Mouse (Mus musculus): Measurements from ENCODE around the gene Kpna2.
"Not testable (repeated sequence)": the region's sequence is repeated elsewhere in the genome, so short reads cannot be mapped to it uniquely, and the experiment has no call there.

Gene Kpna2

DNA sequence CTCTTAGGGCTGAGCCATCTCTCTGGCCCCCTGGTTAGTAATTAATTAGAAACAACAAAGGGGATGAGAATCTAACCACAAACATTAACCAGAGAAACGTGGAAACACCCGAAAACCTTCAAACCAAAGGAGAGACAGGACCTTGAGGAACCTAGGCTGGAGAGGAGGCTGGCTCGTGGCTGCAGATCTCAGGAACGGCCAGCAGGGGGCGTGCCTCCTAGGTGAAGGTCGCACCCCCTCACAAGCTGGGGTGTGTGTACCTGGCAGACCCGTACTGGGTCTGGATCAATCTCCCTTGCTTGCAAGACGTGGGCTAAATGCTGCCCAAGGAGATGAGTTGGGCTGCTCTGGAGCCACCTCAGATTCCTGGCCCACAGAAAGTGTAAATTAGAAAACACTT, 19.3 kb upstream of the Kpna2 start:
- DNase-seq (ENCODE audit: low spot score in 2 of 2): no peak

DNA sequence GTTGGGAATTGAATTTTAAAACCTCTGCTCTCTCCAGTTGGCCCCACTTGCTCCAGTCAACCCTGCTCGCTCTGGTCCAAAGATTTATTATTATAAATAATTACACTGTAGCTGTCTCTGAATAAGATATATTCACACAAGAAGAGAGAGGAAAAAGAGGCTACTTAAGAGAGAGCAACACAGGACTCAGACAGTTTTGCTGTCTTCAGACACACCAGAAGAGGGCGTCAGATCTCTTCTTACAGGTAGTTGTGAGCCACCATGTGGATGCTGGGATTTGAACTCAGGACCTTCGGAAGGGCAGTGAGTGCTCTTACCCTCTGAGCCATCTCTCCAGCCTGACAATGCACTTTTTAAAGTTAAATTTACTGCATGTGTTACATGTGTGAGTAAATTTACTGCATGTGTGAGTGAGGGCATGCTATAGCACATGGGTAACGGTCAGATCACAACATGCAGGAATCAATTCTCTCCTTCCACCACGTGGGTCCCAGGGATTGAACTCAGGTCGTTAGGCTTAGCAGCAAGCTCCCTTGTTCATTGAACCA, 18.1 kb upstream of the Kpna2 start:
- no peak for DNase-seq (ENCODE audit: low spot score in 2 of 2)

DNA sequence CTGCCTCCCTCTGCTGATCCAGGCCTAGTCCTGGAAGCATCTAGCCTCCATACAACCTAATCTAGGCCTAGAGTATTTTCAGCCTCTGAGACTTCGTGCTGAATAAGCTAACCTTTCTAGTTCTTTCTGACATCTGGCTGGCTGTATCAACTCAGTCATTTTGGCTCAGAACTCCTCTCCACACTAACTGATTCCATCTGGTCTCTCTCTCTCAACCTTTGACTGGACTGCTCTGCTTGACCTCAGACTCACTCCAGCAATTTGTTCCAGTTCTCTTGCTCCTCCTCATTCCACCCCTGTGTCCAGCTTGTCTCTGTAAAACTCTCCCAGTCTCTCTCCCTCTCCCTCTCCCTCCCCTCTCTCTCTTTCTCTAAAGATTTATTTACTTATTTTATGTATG, 17.6 kb upstream of the Kpna2 start:
- no peak for DNase-seq (ENCODE audit: low spot score in 2 of 2)

DNA sequence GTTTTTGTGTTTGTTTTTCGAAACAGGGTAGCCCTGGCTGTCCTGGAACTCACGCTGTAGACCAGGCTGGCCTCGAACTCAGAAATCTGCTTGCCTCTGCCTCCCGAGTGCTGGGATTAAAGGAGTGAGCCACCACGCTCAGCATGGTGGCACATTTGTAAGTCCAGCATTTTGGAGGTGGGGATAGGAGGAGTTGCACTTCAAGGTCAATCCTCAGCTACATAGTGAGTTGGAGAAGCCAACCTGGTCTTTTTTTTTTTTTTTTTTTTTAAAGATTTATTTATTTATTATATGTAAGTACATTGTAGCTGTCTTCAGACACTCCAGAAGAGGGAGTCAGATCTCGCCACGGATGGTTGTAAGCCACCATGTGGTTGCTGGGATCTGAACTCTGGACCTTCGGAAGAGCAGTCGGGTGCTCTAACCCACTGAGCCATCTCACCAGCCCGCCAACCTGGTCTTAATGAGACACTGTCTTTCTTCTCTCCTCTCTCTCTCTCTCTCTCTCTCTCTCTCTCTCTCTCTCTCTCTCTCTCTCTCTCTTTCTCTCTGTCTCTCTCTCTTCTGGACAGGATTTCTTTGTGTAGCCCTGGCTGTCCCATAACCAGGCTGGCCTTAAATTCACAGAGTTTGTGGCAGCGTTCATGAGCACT, 16.3 kb upstream of the Kpna2 start:
- not testable (repeated sequence) for DNase-seq (ENCODE audit: low spot score in 2 of 2)

DNA sequence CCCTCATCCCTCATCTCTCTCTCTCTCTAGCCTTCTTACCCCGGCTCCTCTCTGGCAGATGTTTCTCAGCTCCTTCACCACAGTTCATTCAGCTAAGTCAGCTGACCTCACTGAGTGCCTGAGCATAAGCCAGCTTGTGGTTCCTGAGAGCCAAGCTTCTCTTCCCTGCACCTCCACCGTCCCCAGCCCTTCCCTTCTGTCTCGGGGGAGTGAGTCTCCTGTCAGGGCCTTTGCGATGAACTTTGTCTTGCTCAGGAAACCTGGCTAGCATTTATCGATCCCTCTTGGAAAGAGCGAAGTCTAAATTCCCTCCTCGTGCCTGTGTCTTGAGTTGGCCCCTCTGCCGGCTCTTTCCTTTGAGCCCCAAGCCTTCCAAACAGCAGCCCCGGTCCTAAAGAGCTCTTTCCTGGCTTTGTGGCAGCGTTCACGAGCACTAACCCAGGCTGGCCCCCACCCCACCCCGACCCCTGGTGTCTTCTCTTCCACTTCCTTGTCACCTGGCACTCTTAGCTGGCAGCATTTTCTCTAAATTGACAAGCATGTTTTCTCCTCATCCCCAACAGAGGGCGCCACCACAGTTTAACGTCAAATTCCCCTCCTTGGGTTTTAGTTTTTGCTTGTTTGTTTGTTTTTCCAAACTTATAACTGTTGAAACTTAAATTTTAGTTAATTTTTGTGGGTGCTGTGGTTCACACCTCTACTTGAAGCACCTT, 15.4 kb upstream of the Kpna2 start:
- DNase-seq (ENCODE audit: low spot score in 2 of 2): no peak

DNA sequence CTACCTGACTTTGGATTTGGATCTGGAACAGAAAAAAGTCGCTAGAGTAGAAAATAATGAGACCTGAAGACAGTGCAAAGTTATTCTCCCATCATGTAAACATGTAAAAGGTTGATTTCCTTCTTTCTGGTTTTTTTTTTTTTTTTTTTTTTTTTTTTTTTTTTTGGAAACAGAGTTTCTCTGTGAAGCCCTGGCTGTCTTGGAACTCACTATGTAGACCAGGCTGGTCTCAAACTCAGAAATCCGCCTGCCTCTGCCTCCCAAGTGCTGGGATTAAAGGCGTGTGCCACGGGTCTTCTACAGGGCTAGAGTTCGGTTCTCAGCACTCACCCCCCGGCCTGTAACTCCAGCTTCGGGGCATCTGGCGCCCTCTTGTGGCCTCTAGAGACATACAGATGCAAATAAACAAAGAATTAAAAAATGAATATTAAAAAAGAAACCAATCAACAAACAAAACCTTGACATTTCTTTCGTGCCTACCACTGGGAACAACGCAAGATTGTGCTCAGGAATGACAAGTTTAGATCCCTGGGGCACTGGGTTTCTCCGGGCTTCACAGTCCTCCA, 14.8 kb upstream of the Kpna2 start:
- no peak for DNase-seq (ENCODE audit: low spot score in 2 of 2)

DNA sequence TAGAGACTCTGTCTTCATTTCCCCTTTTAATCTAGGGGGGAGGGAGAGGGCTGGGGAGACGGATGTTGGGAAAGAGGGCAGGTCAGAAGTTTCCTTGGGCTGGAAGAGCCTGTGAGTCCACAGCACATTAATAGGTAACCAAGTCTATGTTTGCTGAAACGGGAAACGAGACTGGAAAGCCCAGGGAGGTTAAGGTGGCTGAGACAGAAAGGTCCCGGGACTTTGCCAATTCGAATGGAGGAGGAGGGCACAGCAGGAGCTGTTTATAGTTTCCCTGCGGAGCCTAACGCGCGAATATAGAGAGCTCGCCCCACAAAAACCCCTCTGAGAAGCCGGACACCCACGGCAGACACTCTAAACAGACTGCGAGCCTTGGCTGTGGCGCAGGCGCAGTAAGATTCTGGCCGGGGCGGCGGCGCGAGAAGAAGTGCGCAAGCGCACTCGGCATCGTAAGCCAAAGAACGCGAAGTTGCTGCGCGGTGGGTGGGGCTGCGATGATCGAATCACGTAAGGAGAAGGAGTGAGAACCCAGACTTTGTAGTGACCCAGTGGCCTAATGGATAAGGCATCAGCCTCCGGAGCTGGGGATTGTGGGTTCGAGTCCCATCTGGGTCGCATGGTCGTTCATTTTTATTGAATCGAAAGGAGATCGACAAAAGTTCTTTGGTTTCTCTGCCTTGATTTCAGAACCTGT, 13.1 kb upstream of the Kpna2 start:
- DNase-seq (ENCODE audit: low spot score in 2 of 2): peak; percentile 97 to 99

DNA sequence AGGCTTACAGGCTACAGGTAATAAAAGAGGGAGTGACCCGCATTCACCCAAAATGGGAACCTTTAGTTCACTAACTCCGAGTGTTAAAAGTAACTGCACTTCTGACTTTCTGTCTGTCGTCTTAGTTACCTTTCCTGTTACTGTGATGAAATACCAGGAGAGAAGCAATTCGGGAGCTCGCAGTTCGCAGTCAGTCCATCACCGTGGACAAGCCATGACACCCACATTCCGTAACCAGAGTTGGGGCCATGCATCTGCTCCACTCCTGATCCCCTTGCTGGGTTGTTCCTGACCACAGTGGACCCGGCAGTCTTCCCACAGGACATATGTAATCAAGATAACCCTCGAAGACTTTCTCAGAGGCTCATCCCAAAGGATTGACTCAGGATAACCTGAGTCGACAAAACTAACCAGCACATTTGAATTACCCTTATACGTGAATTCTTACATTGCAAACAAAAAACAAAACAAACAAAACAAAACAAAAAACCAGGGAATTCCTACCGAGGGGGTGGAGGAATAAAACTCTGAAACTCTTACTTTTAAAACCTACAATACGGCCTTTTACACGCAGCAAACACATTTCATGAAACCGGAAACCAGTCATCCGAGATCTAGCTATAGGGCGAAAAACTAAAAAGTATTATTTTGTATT, 12.5 kb upstream of the Kpna2 start:
- peak in 1 of 2 experiments; percentile 27 for DNase-seq (ENCODE audit: low spot score in 2 of 2)

DNA sequence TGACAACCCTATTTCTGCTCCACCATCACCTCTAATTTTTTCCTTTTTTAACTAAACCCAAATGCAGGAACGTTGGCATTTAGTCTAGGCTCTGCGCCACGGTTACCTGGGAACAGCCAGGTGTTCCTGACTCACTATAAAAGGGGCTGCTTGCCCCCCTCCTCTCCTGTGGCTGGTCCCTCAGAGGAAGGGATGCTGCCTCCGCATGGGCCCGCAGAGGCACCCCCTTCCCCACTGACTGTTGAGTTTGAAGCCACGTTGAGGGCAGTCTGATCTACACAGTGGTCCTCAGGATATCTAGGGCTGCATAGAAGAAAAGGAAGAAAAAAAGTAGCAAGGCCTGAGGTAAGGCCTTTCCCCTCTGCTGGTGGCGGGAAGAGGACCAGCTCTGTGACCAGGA, 11.8 kb upstream of the Kpna2 start:
- no peak for DNase-seq (ENCODE audit: low spot score in 2 of 2)

DNA sequence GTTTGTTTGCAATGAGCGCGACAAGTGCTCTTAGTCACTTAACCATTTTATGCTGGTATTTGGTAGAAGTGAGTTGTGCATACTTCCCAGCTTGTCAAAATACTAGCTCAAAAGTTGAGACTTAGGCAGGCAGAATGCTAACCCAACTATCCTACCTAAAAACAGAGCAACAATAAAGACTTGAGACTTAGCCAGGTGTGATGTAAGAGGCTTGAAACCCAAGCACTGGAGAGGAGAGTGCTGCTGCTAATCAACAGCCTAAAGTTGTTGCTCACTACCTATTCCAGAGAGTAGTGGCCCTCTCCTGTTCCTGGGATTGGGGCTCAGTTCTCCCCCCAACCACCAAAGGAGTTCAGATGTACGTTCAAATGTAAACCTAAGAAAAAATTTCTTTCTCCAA, 11.1 kb upstream of the Kpna2 start:
- no peak for DNase-seq (ENCODE audit: low spot score in 2 of 2)

DNA sequence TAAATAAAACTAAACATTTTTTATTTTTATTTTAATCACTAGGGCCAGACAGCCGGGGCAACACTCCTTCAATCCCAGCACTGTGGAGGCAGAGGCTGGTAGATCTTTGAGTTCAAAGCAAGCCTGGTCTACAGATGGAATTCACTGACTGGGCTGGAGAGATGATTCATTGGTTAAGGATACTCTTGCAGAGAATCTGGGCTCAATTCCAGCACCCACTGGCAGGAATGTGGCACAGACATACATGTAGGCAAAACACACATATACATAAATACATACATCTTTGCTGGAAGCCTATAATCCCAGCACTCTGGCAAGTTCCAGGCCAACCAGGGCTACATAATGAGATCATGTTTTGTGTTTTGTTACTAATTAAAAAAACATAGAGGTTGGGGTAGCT, 6.2 kb upstream of the Kpna2 start:
- no peak for DNase-seq (ENCODE audit: low spot score in 2 of 2)

DNA sequence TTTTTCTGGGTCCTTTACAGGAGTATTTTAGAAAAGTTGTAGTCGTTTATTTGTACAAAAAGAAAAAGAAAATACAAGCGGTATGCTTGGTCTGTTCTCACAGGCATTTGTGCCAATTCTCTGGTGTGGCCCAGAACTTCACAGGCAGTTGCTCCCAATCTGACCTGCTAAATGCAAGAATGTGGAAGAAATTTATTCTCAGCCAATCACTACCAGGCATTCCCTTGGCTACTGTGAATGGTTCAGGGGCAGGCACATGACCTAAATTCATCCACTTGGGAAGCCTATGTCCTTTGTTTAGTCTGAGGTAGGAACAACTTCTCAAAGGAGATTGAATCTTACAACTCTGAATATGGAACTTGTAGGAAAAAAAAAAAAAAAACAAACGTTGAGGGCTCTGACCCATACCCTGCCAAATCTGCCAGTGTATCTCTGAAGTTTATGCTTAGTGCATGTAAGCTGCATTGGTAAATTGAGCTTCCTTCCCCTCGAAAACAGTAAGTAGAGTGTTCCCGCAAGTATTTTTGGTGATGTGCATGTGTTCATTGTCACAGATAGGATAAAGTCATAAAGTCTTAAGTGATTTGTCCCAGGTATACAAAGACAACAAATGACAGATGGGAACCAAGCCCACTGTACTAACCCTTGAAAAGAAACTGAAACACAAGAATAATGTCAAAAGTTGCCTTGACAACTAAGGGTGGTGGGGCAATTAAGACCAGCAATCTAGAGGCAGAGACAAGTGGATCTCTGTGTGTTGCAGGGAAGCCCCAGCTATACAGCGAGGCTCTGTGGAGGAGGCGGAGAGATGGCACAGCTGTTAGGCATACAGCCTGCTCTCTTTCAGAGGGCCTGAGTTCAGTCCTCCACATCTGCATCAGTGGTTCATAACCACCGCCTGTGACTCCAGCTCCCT, 2.7 kb upstream of the Kpna2 start:
- no peak for DNase-seq (ENCODE audit: low spot score in 2 of 2)

DNA sequence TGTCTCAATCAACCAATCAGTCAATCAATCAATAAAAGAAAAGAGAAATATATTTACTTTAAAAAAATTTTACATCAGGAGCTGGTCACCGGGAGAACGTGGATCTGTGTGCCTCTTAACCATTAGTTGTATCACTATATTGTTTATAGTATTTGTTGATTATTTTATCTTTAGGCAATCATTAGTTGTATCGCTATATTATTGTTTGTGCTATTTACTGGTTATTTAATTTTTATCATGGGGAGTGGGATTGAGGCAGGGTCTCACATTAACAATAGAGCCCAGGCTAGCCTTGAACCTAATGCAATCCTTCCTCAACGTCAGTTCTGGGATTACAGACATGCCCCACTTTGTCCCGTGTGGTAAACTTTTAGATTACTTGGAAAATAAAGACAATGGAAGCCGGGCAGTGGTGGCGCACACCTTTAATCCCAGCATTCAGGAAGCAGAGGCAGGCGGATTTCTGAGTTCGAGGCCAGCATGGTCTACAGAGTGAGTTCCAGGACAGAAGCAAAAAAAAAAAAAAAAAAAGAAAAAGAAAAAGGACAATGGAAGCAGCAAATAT, 690 bp upstream of the Kpna2 start:
- DNase-seq (ENCODE audit: low spot score in 2 of 2): no peak

DNA sequence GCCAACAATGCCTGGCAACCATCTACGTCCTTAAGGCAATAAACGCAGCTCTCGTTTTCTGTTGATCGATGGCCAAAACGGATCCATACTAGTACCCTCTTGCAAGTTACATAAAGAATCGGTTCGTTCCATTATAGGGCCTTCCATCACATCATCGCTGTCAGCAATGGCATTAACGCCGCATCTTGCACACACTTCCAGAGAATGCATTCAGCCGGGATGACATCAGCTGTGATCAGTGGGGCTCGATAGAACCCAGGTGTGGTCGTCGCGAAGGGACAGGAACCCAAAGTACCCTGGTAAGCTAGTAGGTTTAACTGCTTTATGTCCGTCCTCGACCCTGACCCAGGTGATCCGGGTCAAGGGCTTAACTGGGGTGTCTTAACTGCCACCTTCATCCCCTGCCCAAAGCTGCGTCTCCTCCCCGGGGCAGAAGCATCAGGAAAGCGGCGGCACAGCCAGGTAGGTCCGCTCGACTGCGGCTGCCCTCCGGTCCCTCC, 640 bp downstream of the Kpna2 start:
- DNase-seq (ENCODE audit: low spot score in 2 of 2): peak in 1 of 2 experiments; percentile 29

DNA sequence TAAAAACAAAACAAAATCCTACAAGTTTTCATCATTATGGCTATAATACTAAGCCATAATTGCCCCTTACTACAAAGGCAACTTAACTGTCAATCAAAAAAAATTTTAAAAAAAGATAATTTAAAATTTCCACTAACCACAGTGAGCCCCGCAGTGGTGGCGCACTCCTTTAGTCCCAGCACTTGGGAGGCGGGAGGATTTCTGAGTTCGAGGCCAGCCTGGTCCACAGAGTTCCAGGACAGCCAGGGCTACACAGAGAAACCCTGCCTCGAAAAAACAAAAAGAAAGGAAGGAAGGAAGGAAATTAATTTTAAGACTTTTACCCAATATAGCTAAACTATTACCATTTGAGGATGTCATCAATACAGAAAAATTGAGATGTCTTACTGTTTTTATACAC, 1.4 kb downstream of the Kpna2 start:
- DNase-seq (ENCODE audit: low spot score in 2 of 2): no peak

DNA sequence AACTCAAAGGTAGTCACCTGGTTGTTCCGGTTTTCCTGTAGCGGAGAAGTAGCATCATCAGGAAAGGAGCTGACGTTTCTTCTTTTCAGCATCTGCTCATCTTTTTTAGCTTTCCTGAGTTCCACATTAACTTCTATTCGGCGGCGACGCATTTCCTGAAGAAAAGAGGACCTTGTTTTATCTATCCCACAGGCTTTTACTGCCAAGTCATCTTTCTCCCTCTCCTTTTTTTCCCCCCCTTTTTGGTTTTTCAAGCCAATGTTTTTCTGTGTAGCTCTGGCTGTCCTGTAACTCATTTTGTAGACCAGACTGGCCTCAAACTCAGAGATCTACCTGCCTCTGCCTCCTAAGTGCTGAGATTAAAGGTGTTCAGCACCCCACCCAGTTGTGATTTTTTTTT, 2.8 kb downstream of the Kpna2 start:
- not testable (repeated sequence) for DNase-seq (ENCODE audit: low spot score in 2 of 2)

DNA sequence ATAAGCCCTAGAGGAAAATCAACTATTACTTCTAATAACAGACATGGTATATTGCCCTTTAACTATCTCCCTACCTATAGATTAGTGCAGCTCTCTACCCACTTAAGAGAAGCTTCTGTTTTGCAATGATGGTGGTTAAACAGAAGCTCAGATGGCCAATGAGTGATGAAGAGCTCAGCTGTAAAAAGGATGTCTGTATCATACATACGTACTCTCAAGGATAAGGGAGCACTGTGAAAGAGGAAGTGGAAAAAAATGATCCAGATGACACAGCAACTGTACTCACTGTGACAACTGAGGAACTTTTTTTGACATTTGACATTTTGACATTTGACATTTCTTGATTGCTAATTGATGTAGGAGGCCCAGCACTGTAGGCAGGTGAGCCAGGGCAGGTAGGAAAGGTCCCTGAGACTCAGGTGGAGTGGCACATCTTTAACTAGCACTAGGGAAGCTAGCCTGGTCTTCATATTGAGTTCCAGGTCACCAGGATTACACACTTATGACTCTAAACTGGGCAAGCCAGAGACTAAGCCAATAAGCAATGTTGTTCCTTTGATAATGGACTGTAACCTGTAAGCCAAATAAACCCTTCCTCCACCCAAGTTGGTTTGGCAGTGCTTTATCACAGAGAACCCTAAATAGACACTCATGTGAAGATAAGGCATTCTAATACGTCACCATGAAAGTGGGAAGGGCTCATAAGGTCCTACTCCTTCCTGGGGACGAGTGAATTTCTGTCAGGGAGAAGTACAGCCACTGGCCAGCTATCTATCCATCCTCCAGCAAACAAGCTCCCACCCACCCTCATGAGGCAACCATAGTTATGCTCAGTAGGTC, 4.9 kb downstream of the Kpna2 start:
- peak; percentile 69 to 71 for DNase-seq (ENCODE audit: low spot score in 2 of 2)

DNA sequence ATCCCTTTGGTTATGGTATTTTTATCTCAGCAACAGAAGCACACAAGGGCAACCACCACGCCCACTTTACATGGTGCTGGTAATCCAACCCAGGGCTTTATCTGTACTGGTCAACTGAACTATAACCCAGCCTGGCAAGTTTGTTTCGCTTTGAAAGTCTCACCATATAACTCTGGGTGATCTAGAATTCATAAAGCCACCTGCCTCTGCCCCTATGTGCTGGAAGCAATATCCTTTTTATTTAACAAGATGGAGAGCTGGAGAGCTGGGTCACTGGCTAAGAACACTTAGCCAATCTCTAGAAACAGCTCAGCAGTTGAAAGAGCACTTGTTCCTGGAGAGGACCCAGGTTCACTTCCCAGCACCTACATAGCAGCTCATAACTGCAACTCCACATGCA, 12.0 kb downstream of the Kpna2 start:
- no peak for DNase-seq (ENCODE audit: low spot score in 2 of 2)

DNA sequence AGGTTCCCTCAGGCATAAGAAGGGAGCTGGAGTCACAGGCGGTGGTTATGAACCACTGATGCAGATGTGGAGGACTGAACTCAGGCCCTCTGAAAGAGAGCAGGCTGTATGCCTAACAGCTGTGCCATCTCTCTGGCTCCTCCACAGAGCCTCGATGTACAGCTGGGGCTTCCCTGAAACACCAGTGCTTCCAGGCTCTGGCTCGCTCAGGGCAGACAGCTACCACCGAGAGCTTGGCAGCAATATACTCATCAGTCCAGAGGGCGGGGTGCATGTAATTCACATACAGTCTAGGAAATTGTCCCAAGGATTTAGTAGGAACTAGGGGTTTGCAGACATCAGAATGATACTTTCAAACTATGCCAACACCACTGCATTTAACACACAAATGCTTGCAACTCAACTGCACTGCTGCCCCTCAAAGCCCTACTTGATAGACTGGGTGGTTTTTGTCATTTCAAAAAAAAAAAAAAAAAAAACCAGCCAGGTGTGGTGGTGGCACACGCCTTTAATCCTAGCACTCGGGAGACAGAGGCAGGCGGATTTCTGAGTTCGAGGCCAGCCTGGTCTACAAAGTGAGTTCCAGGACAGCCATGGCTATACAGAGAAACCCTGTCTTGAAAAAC, 13.2 kb downstream of the Kpna2 start:
- DNase-seq (ENCODE audit: low spot score in 2 of 2): not testable (repeated sequence)

Data from heart, adult 9 months (tissue).